Mouse (Mus musculus) limb, embryonic 14.5 days (tissue): ENCODE data around the gene Glud1. TPM values are rescaled to one million over a fixed set of nuclear protein-coding genes. Genes with fewer than 3 reads are reported as not detected.

ENCODE experiments used
- ATAC-seq: fragments of 200-750 bp; cut with Nextera tagmentation; 2 replicates; pipeline ENCODE4 v1.8.0; 2017; ENCODE audit warnings: low read depth, moderate number of reproducible peaks, moderate TSS enrichment; ENCODE audit not compliant: low FRiP score
- DNase-seq: peaks from one replicate; pipeline ENCODE4 v3.0.0-alpha.2; 2015; ENCODE audit warnings: low spot score
- H3K27ac ChIP-seq: fragments of 300-500 bp; sonication (generic); replicated peaks from 2 replicates; pipeline ENCODE4 v1.5.1; 2014; ENCODE audit warnings: low read depth, mild to moderate bottlenecking, low read length, moderate library complexity, mixed read lengths
- H3K27me3 ChIP-seq: fragments of 300-500 bp; sonication (generic); 2 replicates; pipeline ENCODE4 v1.6.1; 2014; ENCODE audit warnings: low read length, mixed read lengths; ENCODE audit not compliant: control insufficient read depth, insufficient read depth
- H3K36me3 ChIP-seq: fragments of 300-500 bp; sonication (generic); 2 replicates; pipeline ENCODE4 v1.6.1; 2014; ENCODE audit warnings: mild to moderate bottlenecking, low read length, moderate library complexity, mixed read lengths; ENCODE audit not compliant: control insufficient read depth, insufficient read depth
- H3K4me1 ChIP-seq: fragments of 300-500 bp; sonication (generic); 2 replicates; pipeline ENCODE4 v1.6.1; 2014; ENCODE audit warnings: antibody characterized with exemption, low read length, mixed read lengths; ENCODE audit not compliant: control insufficient read depth, insufficient read depth
- H3K4me2 ChIP-seq: fragments of 300-500 bp; sonication (generic); replicated peaks from 2 replicates; pipeline ENCODE4 v1.6.1; 2014; ENCODE audit warnings: low read depth, mild to moderate bottlenecking, low read length, moderate library complexity; ENCODE audit not compliant: severe bottlenecking
- H3K4me3 ChIP-seq: fragments of 300-500 bp; sonication (generic); replicated peaks from 2 replicates; pipeline ENCODE4 v1.5.1; 2014; ENCODE audit warnings: low read length
- H3K9ac ChIP-seq: fragments of 300-500 bp; sonication (generic); 2 replicates; pipeline ENCODE4 v1.6.1; 2014; ENCODE audit warnings: mild to moderate bottlenecking, low read depth, low read length, moderate library complexity; ENCODE audit not compliant: severe bottlenecking
- H3K9me3 ChIP-seq: fragments of 300-500 bp; sonication (generic); 2 replicates; pipeline ENCODE4 v1.6.1; 2016; ENCODE audit warnings: low read length; ENCODE audit not compliant: control insufficient read depth
- POLR2A ChIP-seq: fragments of 200-500 bp; IDR thresholded peaks from 2 replicates; pipeline ENCODE4 v1.8.0; 2012; ENCODE audit warnings: inconsistent platforms, mild to moderate bottlenecking, moderate library complexity, borderline replicate concordance; ENCODE audit not compliant: insufficient read depth, insufficient read length; ENCODE audit errors: extremely low read depth
- WGBS: fragments of 180-500 bp; shearing (Covaris S2); extraction: QIAGEN DNeasy Blood & Tissue Kit; methylation state at CpG from one replicate; pipeline ENCODE4 v1.1.7; 2014; 5-methylcytosine and 5-hydroxymethylcytosine counted together
- polyA plus RNA-seq, 2 experiments: library from polyadenylated mRNA; depleted of rRNA in 1 of 2; stranded (reverse) in 1 of 2; unstranded in 1 of 2; fragments of >200 nt; fragmentation: Nextera tagmentation in 1 of 2; extraction: Ambion mirVana in 1 of 2; gene quantifications; 2 replicates each; pipeline versions ENCODE4 v1.2.1 to v1.2.3; 2012 to 2014

Gene Glud1
- polyA plus RNA-seq, 2 experiments = 67.3 to 81.2 TPM

DNA sequence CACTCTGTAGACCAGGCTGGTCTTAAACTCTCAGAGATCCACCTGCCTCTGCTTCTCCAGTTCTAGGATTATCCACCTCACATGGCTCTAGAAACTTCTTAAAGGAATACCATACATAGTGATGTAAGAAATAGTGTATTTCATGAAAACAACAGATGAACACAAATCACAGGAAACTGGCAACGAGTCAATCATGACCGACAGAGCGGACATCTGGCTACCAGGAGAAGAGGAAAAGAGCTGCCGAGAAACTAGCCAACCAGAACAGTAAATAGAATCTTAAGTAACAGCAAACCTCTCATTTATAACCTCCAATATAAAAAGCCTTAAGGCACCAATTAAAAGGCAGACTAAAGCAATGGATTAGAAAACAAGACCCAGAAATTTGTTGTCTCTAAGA, 30.8 kb upstream of the Glud1 start:
- H3K36me3 ChIP-seq = no peaks in the 10 kb centered on the region
- no peak for ATAC-seq
- 46% methylated on average over 4 of the region's 4 CpGs for WGBS
- no peaks in the 10 kb centered on the region for H3K9me3 ChIP-seq
- no peak overlapping the region for H3K4me2 ChIP-seq
- no peak overlapping the region for H3K9ac ChIP-seq
- no peaks in the 10 kb centered on the region for H3K27me3 ChIP-seq
- no peak for DNase-seq
- TF ChIP-seq POLR2A = no peak
- no peak overlapping the region for H3K27ac ChIP-seq
- no peak overlapping the region for H3K4me3 ChIP-seq
- H3K4me1 ChIP-seq = no peaks in the 10 kb centered on the region

- H3K27me3 ChIP-seq = no peaks in the 10 kb centered on the region
- DNase-seq (no peak), ATAC-seq (no peak)
- no peak overlapping the region for H3K9ac ChIP-seq
- H3K4me3 ChIP-seq = no peak overlapping the region
- no peak overlapping the region for H3K27ac ChIP-seq
- no peak for TF ChIP-seq POLR2A
- H3K4me1 ChIP-seq = no peaks in the 10 kb centered on the region
- WGBS = 82% methylated on average over 2 of the region's 2 CpGs
- no peaks in the 10 kb centered on the region for H3K9me3 ChIP-seq
- H3K36me3 ChIP-seq = no peaks in the 10 kb centered on the region
- H3K4me2 ChIP-seq = no peak overlapping the region
These were observed 29.7 kb upstream of the Glud1 start for GRCm38 (mm10) chr14:34280798-34281197.

GRCm38 (mm10) chr14:34281736-34282269, 28.7 kb upstream of the Glud1 start:
- no peak for ATAC-seq
- no peak for DNase-seq
- no peak overlapping the region for H3K4me3 ChIP-seq
- no peaks in the 10 kb centered on the region for H3K36me3 ChIP-seq
- H3K27me3 ChIP-seq = no peaks in the 10 kb centered on the region
- no peak overlapping the region for H3K4me2 ChIP-seq
- WGBS = 86% methylated on average over 5 of the region's 5 CpGs
- no peaks in the 10 kb centered on the region for H3K4me1 ChIP-seq
- no peak for TF ChIP-seq POLR2A
- no peaks in the 10 kb centered on the region for H3K9me3 ChIP-seq
- no peak overlapping the region for H3K9ac ChIP-seq
- no peak overlapping the region for H3K27ac ChIP-seq

DNA sequence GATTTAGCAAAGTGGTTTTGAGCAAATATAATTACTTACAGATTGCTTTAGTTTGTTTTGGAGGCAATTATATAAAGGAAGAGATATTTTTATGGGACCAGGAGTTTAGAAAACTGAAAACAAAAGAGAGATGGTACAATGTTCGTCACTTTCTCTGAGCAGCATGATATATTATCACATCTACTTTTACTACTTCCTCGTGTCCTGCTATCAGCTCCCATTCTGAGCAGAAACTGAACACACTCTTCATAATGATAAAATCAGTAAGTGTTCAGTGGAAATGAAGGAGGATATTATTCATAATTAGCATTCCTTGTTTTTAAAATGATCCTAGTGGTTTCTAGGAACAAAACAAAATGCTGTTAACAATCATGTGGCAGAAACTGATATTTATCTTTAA, 22.1 kb upstream of the Glud1 start:
- Histone ChIP-seq H3K9ac (no peak overlapping the region), H3K4me3 (no peak overlapping the region), H3K4me2 (no peak overlapping the region), H3K27me3 (no peaks in the 10 kb centered on the region), H3K9me3 (no peaks in the 10 kb centered on the region), H3K4me1 (no peaks in the 10 kb centered on the region), H3K36me3 (no peaks in the 10 kb centered on the region), H3K27ac (no peak overlapping the region)
- no peak for TF ChIP-seq POLR2A
- WGBS = 77% methylated on average over 2 of the region's 2 CpGs
- DNase-seq (no peak), ATAC-seq (no peak)

DNA sequence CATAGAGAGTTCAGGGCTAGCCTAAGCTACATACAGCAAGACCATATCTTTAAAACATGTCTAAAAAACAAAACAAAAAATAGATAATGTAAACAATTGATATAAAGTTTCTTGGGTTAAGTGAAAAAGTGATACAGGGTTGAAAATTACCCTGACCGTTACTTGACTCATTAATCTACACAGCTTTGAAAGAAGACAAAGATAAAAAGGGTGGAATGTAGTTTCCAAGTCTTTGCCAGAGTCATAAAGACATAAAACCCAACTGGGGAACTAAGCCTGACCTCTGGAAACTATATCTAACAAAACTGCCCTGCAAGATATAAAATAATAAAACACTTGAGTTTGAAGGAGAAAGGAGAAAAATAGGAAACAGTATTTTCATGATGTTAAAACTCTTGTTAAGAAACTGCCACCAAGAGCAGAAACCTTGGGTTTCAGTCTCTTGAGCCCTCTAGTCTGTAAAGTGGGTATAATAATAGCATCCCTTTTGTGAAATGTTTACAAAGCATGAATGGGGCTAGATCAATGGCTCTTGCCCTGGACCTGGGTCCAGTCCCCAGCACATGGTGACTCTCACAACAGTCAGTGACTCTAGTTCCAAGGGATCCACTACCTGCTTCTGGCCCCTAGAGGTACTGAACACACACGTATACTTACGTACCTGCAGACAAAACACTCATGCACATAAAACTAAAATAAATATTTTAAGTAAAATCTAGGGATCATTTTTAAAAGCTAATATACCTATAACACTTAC, 21.1 kb upstream of the Glud1 start:
- Histone ChIP-seq H3K4me1 (no peaks in the 10 kb centered on the region), H3K9me3 (no peaks in the 10 kb centered on the region), H3K4me3 (no peak overlapping the region), H3K36me3 (no peaks in the 10 kb centered on the region), H3K9ac (no peak overlapping the region), H3K27ac (no peak overlapping the region), H3K4me2 (no peak overlapping the region), H3K27me3 (no peaks in the 10 kb centered on the region)
- ATAC-seq = no peak
- no peak for TF ChIP-seq POLR2A
- 80% methylated on average over 3 of the region's 3 CpGs for WGBS
- DNase-seq = no peak

DNA sequence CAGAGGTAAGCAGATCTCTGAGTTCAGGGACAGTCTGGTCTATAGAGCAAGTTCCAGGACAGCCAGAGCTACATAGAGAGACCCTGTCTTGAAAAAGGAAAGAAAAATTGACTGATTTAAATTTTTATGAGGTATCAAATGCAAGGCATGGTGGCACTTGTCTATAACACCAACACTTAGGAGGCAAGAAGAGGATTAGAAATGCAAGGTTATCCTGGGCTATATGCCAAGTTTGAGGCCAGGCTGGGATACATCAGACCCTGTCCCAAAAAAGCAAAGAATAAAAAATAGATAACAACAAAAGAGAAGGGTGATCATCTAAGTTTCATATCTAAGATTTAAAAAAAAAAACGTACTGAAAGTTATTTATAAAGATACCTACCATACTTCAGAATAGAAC, 20.3 kb upstream of the Glud1 start:
- TF ChIP-seq POLR2A = no peak
- ATAC-seq (no peak), DNase-seq (no peak)
- 60% methylated on average over 1 of the region's 1 CpGs for WGBS
- Histone ChIP-seq H3K4me2 (no peak overlapping the region), H3K9ac (no peak overlapping the region), H3K27me3 (no peaks in the 10 kb centered on the region), H3K9me3 (no peaks in the 10 kb centered on the region), H3K27ac (no peak overlapping the region), H3K4me3 (no peak overlapping the region), H3K4me1 (no peaks in the 10 kb centered on the region), H3K36me3 (no peaks in the 10 kb centered on the region)
